Mouse (Mus musculus): ENCODE measurements around the gene Cenpx.

GRCm38 (mm10) chr11:120723509-120723908, 10.0 kb upstream of the Cenpx start:
- no peak for TF ChIP-seq POLR2A (IDR thresholded peaks at IDR 0.05; ENCODE audit: extremely low read depth, insufficient read depth, low read length)
- no peak for TF ChIP-seq CTCF (IDR thresholded peaks at IDR 0.05; ENCODE audit: extremely low read depth, insufficient read depth, low read length)

All from cortical plate, adult 2 months (tissue).